Mouse (Mus musculus) embryo, embryonic 10 days (tissue): ENCODE measurements around the gene Gm13279.
A peak's percentile ranks its signal among the peaks of the same experiment; 100 is the strongest.
"Not testable (repeated sequence)": the region's sequence is repeated elsewhere in the genome, so short reads cannot be mapped to it uniquely, and the experiment has no call there.

Experiments used
- DNase-seq: peaks from one replicate; pipeline ENCODE4 v3.0.0-alpha.2; 2015; ENCODE audit warnings: low spot score

Gene Gm13279

GRCm38 (mm10) chr4:88793936-88794675 is 3.1 kb upstream of the Gm13279 start, which contains the start of gene Gm13275:
TSS of gene Gm13275 (plus strand) at chr4:88794487.
- DNase-seq: not testable (repeated sequence)

GRCm38 (mm10) chr4:88799365-88799764 is 2.2 kb downstream of the Gm13279 start, which contains the start of gene Gm13285:
TSS of gene Gm13285 (plus strand) at chr4:88799665.
- not testable (repeated sequence) for DNase-seq

- not testable (repeated sequence) for DNase-seq
Measured at GRCm38 (mm10) chr4:88802954-88803353, 5.8 kb downstream of the Gm13279 start, which contains the start of gene Gm13287. TSS of gene Gm13287 (plus strand) at chr4:88803254.

GRCm38 (mm10) chr4:88805231-88805630 is 8.0 kb downstream of the Gm13279 start, which contains the start of gene Gm13288:
TSS of gene Gm13288 (plus strand) at chr4:88805531.
- DNase-seq: not testable (repeated sequence)

GRCm38 (mm10) chr4:88805761-88806160 is 8.6 kb downstream of the Gm13279 start:
- DNase-seq: not testable (repeated sequence)

- DNase-seq: no peak
Measured at GRCm38 (mm10) chr4:88815928-88816327, 18.7 kb downstream of the Gm13279 start, which contains the start of gene Ifna7. TSS of gene Ifna7 (plus strand) at chr4:88816228.

- no peak for DNase-seq
Measured at GRCm38 (mm10) chr4:88819659-88820058, 22.5 kb downstream of the Gm13279 start, which contains the start of gene Ifna11. TSS of gene Ifna11 (plus strand) at chr4:88819959.

GRCm38 (mm10) chr4:88822995-88823394 is 25.8 kb downstream of the Gm13279 start:
- DNase-seq: peak; percentile 28

- DNase-seq: not testable (repeated sequence)
Measured at GRCm38 (mm10) chr4:88827116-88827515, 29.9 kb downstream of the Gm13279 start, which contains the start of gene Ifna6. TSS of gene Ifna6 (plus strand) at chr4:88827416.

- DNase-seq: no peak
Measured at GRCm38 (mm10) chr4:88830523-88830922, 33.3 kb downstream of the Gm13279 start.

- DNase-seq: not testable (repeated sequence)
Measured at GRCm38 (mm10) chr4:88835225-88835624, 38.0 kb downstream of the Gm13279 start, which contains the start of gene Ifna5. TSS of gene Ifna5 (plus strand) at chr4:88835525.

GRCm38 (mm10) chr4:88838828-88839227 is 41.6 kb downstream of the Gm13279 start:
- DNase-seq: no peak

- DNase-seq: no peak
Measured at GRCm38 (mm10) chr4:88840058-88840457, 42.9 kb downstream of the Gm13279 start.

- no peak for DNase-seq
Measured at GRCm38 (mm10) chr4:88841438-88841911, 44.3 kb downstream of the Gm13279 start, which contains the start of gene Ifna4. TSS of gene Ifna4 (plus strand) at chr4:88841861.

- DNase-seq: no peak
Measured at GRCm38 (mm10) chr4:88845334-88845733, 48.1 kb downstream of the Gm13279 start.
